ENCODE assay signal across 10 mouse cellular contexts in the genomic region with DNA sequence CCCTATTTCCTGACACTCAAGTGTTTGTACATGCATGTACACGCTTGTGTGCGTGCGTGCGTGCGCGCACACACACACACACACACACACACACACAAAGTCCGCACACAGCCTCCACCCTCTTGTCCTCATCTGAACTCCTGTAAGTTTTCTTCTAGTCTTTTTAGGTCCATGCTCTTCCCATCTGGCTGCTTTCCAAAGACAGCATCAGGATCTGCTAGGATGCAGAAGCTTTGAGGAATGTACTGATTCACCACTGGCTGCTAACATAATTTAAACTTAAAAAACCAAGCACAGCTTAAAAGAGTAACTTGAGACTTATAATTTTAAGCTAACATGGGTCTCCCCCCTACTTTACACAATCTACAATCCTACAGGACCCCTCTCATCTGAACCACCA.
"Had no signal": no experiment of that assay in that cellular context is flagged by ENCODE, and none has a peak within 500 bp of the region (broad histone marks: within the 10 kb centered on the region; RNA-seq: fewer than 3 reads in every experiment).

No protein-coding gene starts in this region.

- H3K4me1 ChIP-seq: intestine, embryonic 15.5 days; limb, embryonic 12.5 days; liver, embryonic 13.5 days; midbrain, embryonic 13.5 days had no signal

- H3K9ac ChIP-seq: intestine, embryonic 15.5 days; limb, embryonic 12.5 days; liver, embryonic 13.5 days; liver, postnatal 0 days; midbrain, embryonic 13.5 days had no signal

- H3K27me3 ChIP-seq: intestine, embryonic 15.5 days; limb, embryonic 12.5 days; liver, embryonic 13.5 days; midbrain, embryonic 13.5 days had no signal

- H3K4me2 ChIP-seq: intestine, embryonic 15.5 days; limb, embryonic 12.5 days; liver, embryonic 13.5 days; midbrain, embryonic 13.5 days had no signal

- ATAC-seq: intestine, embryonic 15.5 days; liver, postnatal 0 days; midbrain, embryonic 13.5 days had no signal

- H3K4me3 ChIP-seq: intestine, embryonic 15.5 days; limb, embryonic 12.5 days; liver, embryonic 13.5 days; midbrain, embryonic 13.5 days had no signal

- H3K9me3 ChIP-seq: intestine, embryonic 15.5 days; limb, embryonic 12.5 days; liver, embryonic 13.5 days; midbrain, embryonic 13.5 days had no signal

- H3K27ac ChIP-seq: intestine, embryonic 15.5 days; limb, embryonic 12.5 days; liver, embryonic 13.5 days; midbrain, embryonic 13.5 days had no signal

- DNase-seq: layer of hippocampus, adult 9-11 months; layer of hippocampus, postnatal 36 days; liver; liver, embryonic 13.5 days; liver, postnatal 0 days; right cerebral cortex, postnatal 14 days; thymus, postnatal 36 days had no signal
